Mouse (Mus musculus) forebrain, embryonic 13.5 days (tissue): Measurements from ENCODE around the gene Dok5. TPM values are rescaled to one million over a fixed set of nuclear protein-coding genes. Genes with fewer than 3 reads are reported as not detected.

Source experiments
- ATAC-seq: fragments of 200-750 bp; cut with Nextera tagmentation; 2 replicates; pipeline ENCODE4 v1.8.0; 2017
- H3K27ac ChIP-seq: fragments of 300-500 bp; sonication (generic); 2 replicates; pipeline ENCODE4 v1.5.1; 2015; ENCODE audit warnings: inconsistent platforms, mild to moderate bottlenecking, moderate library complexity
- H3K27me3 ChIP-seq: fragments of 300-500 bp; sonication (generic); 2 replicates; pipeline ENCODE4 v1.6.1; 2015; ENCODE audit warnings: mild to moderate bottlenecking, inconsistent platforms
- H3K36me3 ChIP-seq: fragments of 300-500 bp; sonication (generic); 2 replicates; pipeline ENCODE4 v1.6.1; 2015; ENCODE audit warnings: mild to moderate bottlenecking, inconsistent platforms; ENCODE audit not compliant: poor library complexity, severe bottlenecking
- H3K4me1 ChIP-seq: fragments of 300-500 bp; sonication (generic); 2 replicates; pipeline ENCODE4 v1.6.1; 2015; ENCODE audit warnings: inconsistent platforms
- H3K4me2 ChIP-seq: fragments of 300-500 bp; sonication (generic); 2 replicates; pipeline ENCODE4 v1.6.1; 2015; ENCODE audit warnings: inconsistent platforms, mild to moderate bottlenecking, moderate library complexity
- H3K4me3 ChIP-seq: fragments of 300-500 bp; sonication (generic); 2 replicates; pipeline ENCODE4 v1.5.1; 2015; ENCODE audit warnings: mild to moderate bottlenecking, inconsistent platforms
- H3K9ac ChIP-seq: fragments of 300-500 bp; sonication (generic); 2 replicates; pipeline ENCODE4 v1.6.1; 2015; ENCODE audit warnings: mild to moderate bottlenecking, inconsistent platforms
- H3K9me3 ChIP-seq: fragments of 300-500 bp; sonication (generic); replicated peaks from 2 replicates; pipeline ENCODE4 v1.6.1; 2016; ENCODE audit warnings: inconsistent platforms
- WGBS: fragments of 180-500 bp; shearing (Covaris S2); methylation state at CpG from one replicate; pipeline ENCODE4 v1.1.7; 2015; 5-methylcytosine and 5-hydroxymethylcytosine counted together
- polyA plus RNA-seq: library from polyadenylated mRNA; unstranded; fragments of >200 nt; fragmentation: Nextera tagmentation; extraction: Ambion mirVana; gene quantifications from 2 replicates; pipeline ENCODE4 v1.2.1, GENCODE M21; 2015

Dok5 gene
- polyA plus RNA-seq, 1 experiment from 2014 or later = 30.5 TPM

GRCm38 (mm10) chr2:170841441-170841965 is 109.9 kb downstream of the Dok5 start:
- Histone ChIP-seq H3K4me3 (no peak overlapping the region), H3K4me1 (peaks cover 50% of the 10 kb centered on the region), H3K36me3 (no peaks in the 10 kb centered on the region), H3K27ac (no peak overlapping the region), H3K9ac (no peak overlapping the region), H3K27me3 (0 out of 2 replicates have a peak, but pooled peaks cover 3% of the 10 kb centered on the region), H3K4me2 (no peak overlapping the region), H3K9me3 (no peaks in the 10 kb centered on the region)
- WGBS = 69% methylated on average over 13 of the region's 13 CpGs
- no peak for ATAC-seq

GRCm38 (mm10) chr2:170845511-170845910 is 113.9 kb downstream of the Dok5 start:
- H3K36me3 ChIP-seq = 0 out of 2 replicates have a peak, but pooled peaks cover 6% of the 10 kb centered on the region
- ATAC-seq = 0 out of 2 replicates have a peak, but pooled peaks have one; percentile 36
- no peak overlapping the region for H3K9ac ChIP-seq
- no peak overlapping the region for H3K4me2 ChIP-seq
- no peaks in the 10 kb centered on the region for H3K27me3 ChIP-seq
- H3K27ac ChIP-seq = peak overlapping the region; percentile 63; the same call in 1 of the 2 replicates
- 45% methylated on average over 10 of the region's 10 CpGs for WGBS
- H3K9me3 ChIP-seq = 0 out of 2 replicates have a peak, but pooled peaks cover 3% of the 10 kb centered on the region
- peaks cover 44% of the 10 kb centered on the region for H3K4me1 ChIP-seq
- H3K4me3 ChIP-seq = no peak overlapping the region

DNA sequence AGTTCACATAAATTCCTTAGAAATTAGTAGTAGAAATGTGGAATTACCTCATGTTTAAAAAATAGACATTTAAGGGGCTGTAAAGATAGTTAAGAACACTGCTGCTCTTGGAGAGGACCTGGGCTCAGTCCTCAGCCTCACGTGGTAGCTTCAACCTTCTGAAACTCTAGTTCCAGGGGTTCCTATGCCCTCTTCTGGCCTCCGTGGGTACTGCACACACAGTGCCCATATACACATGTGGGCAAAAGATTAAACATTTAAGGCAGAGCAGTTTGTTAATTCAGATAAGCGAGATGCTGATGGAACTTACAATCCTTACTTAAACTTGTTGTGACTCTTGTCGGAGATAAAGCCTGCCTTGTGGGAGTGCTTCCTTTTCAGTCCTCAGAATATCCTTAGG is 118.5 kb downstream of the Dok5 start:
- H3K27me3 ChIP-seq = no peaks in the 10 kb centered on the region
- H3K36me3 ChIP-seq = 0 out of 2 replicates have a peak, but pooled peaks cover 6% of the 10 kb centered on the region
- H3K9ac ChIP-seq = no peak overlapping the region
- ATAC-seq = no peak
- H3K9me3 ChIP-seq = 0 out of 2 replicates have a peak, but pooled peaks cover 3% of the 10 kb centered on the region
- WGBS = 94% methylated on average over 4 of the region's 4 CpGs
- H3K4me1 ChIP-seq = peaks cover 36% of the 10 kb centered on the region
- H3K27ac ChIP-seq = no peak overlapping the region
- no peak overlapping the region for H3K4me3 ChIP-seq
- no peak overlapping the region for H3K4me2 ChIP-seq

- WGBS = 92% methylated on average over 6 of the region's 6 CpGs
- Histone ChIP-seq H3K27ac (no peak overlapping the region), H3K4me2 (no peak overlapping the region), H3K4me3 (no peak overlapping the region), H3K4me1 (peaks cover 23% of the 10 kb centered on the region), H3K36me3 (0 out of 2 replicates have a peak, but pooled peaks cover 6% of the 10 kb centered on the region), H3K9me3 (0 out of 2 replicates have a peak, but pooled peaks cover 3% of the 10 kb centered on the region), H3K9ac (no peak overlapping the region), H3K27me3 (no peaks in the 10 kb centered on the region)
- ATAC-seq = no peak
These were observed 120.7 kb downstream of the Dok5 start for GRCm38 (mm10) chr2:170852337-170852736.

GRCm38 (mm10) chr2:170855210-170855609 is 123.6 kb downstream of the Dok5 start:
- Histone ChIP-seq H3K4me3 (no peak overlapping the region), H3K9ac (no peak overlapping the region), H3K9me3 (no peaks in the 10 kb centered on the region), H3K36me3 (0 out of 2 replicates have a peak, but pooled peaks cover 3% of the 10 kb centered on the region), H3K4me2 (no peak overlapping the region), H3K4me1 (peaks cover 14% of the 10 kb centered on the region), H3K27ac (peak overlapping the region; percentile 37; the same call in 1 of the 2 replicates), H3K27me3 (no peaks in the 10 kb centered on the region)
- WGBS = 31% methylated on average over 3 of the region's 3 CpGs
- 0 out of 2 replicates have a peak, but pooled peaks have one; percentile 57 for ATAC-seq

DNA sequence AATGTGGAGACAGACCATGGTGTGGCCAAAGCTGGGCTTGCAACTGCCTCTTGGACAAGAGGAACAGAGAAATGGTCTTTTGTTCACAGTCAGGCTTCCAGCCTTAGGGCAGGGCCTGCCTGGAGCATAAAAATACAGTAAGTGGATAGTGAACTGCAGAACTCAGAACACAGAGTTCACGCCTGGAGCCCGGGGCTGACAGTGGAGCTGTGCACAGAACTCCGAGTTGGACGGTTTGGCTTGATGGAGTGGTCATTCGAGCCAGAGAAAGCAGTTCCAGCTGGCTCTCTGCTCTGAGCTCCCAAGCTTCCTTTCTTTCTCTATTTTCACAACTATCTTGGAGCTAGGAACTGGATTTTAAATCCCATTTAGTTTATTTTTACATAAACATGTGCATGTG is 124.5 kb downstream of the Dok5 start:
- peaks cover 14% of the 10 kb centered on the region for H3K4me1 ChIP-seq
- no peak overlapping the region for H3K27ac ChIP-seq
- no peaks in the 10 kb centered on the region for H3K9me3 ChIP-seq
- no peaks in the 10 kb centered on the region for H3K36me3 ChIP-seq
- no peak overlapping the region for H3K4me3 ChIP-seq
- WGBS = 79% methylated on average over 5 of the region's 5 CpGs
- H3K9ac ChIP-seq = no peak overlapping the region
- H3K4me2 ChIP-seq = no peak overlapping the region
- H3K27me3 ChIP-seq = no peaks in the 10 kb centered on the region
- ATAC-seq = no peak

DNA sequence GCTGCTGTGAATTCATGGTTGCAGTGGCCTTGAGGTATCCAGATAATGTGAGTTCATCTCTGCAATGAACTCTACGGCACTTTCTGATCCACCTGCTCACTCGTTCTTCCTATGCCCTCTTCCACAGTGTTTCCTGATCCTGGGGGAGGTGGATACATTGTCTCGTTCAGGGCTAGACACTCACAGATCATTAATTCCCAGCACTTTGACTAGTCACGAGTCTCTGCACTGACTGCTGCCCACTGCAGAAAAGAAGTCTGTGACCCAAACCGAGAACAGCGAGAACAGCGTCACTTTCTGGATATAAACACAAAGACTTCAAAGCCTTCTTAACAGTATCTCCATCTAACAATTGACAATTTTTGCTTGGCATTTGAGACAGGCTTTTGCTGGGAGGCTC is 125.9 kb downstream of the Dok5 start:
- Histone ChIP-seq H3K9me3 (no peaks in the 10 kb centered on the region), H3K27ac (no peak overlapping the region), H3K4me1 (peaks cover 14% of the 10 kb centered on the region), H3K36me3 (no peaks in the 10 kb centered on the region), H3K4me3 (no peak overlapping the region), H3K4me2 (no peak overlapping the region), H3K9ac (no peak overlapping the region), H3K27me3 (no peaks in the 10 kb centered on the region)
- WGBS = 57% methylated on average over 7 of the region's 7 CpGs
- ATAC-seq = no peak

DNA sequence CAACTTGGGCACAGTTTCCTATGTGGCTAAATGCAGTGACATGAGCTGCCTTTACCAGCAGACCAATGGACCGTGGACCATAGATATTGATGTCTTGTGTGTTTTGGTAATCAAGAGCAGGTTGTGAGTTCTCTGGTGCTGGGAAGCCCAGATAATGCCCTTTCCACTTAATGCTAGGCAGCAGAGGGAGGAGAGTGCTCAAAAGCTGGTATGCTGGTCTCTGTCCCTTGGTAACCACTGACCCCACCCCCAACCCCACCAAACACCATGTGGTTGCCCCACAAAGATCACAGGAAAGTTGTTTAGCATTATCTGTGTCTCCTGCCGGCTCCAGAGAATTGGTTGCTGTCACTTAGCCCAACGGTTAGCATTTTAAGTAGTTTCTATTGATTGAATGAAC is 127.0 kb downstream of the Dok5 start:
- H3K4me3 ChIP-seq = no peak overlapping the region
- no peak overlapping the region for H3K4me2 ChIP-seq
- H3K9me3 ChIP-seq = no peaks in the 10 kb centered on the region
- no peak for ATAC-seq
- H3K27ac ChIP-seq = no peak overlapping the region
- no peak overlapping the region for H3K9ac ChIP-seq
- no peaks in the 10 kb centered on the region for H3K27me3 ChIP-seq
- 32% methylated on average over 3 of the region's 3 CpGs for WGBS
- H3K4me1 ChIP-seq = peaks cover 14% of the 10 kb centered on the region
- H3K36me3 ChIP-seq = no peaks in the 10 kb centered on the region

- Histone ChIP-seq H3K9ac (no peak overlapping the region), H3K9me3 (no peaks in the 10 kb centered on the region), H3K4me3 (no peak overlapping the region), H3K4me1 (peaks cover 6% of the 10 kb centered on the region; the same call in 1 of the 2 replicates), H3K36me3 (no peaks in the 10 kb centered on the region), H3K27me3 (no peaks in the 10 kb centered on the region), H3K4me2 (no peak overlapping the region), H3K27ac (no peak overlapping the region)
- 63% methylated on average over 4 of the region's 4 CpGs for WGBS
- no peak for ATAC-seq
These were observed 129.0 kb downstream of the Dok5 start for GRCm38 (mm10) chr2:170860576-170860975.

- no peak overlapping the region for H3K27ac ChIP-seq
These were observed 131.2 kb downstream of the Dok5 start for GRCm38 (mm10) chr2:170862799-170863198.

GRCm38 (mm10) chr2:170863201-170863600 is 131.6 kb downstream of the Dok5 start:
- 95% methylated on average over 10 of the region's 10 CpGs for WGBS
- H3K9me3 ChIP-seq = no peaks in the 10 kb centered on the region
- H3K27me3 ChIP-seq = no peaks in the 10 kb centered on the region
- H3K4me2 ChIP-seq = no peak overlapping the region
- no peaks in the 10 kb centered on the region for H3K4me1 ChIP-seq
- no peak overlapping the region for H3K9ac ChIP-seq
- no peak overlapping the region for H3K27ac ChIP-seq
- ATAC-seq = no peak
- no peaks in the 10 kb centered on the region for H3K36me3 ChIP-seq
- H3K4me3 ChIP-seq = no peak overlapping the region

More at GRCm38 (mm10) chr2:170862799-170863198, 131.2 kb downstream of the Dok5 start:
- Histone ChIP-seq H3K4me1 (no peaks in the 10 kb centered on the region), H3K9ac (no peak overlapping the region), H3K36me3 (no peaks in the 10 kb centered on the region), H3K27me3 (no peaks in the 10 kb centered on the region), H3K4me2 (no peak overlapping the region), H3K9me3 (no peaks in the 10 kb centered on the region), H3K4me3 (no peak overlapping the region)
- WGBS = 83% methylated on average over 9 of the region's 9 CpGs
- ATAC-seq = no peak

GRCm38 (mm10) chr2:170864043-170864442 is 132.4 kb downstream of the Dok5 start:
- H3K27ac ChIP-seq = no peak overlapping the region
- no peak overlapping the region for H3K4me2 ChIP-seq
- ATAC-seq = no peak
- no peak overlapping the region for H3K9ac ChIP-seq
- H3K4me3 ChIP-seq = no peak overlapping the region
- 87% methylated on average over 5 of the region's 5 CpGs for WGBS
- H3K27me3 ChIP-seq = no peaks in the 10 kb centered on the region
- H3K9me3 ChIP-seq = no peaks in the 10 kb centered on the region
- no peaks in the 10 kb centered on the region for H3K4me1 ChIP-seq
- H3K36me3 ChIP-seq = no peaks in the 10 kb centered on the region

- no peak overlapping the region for H3K4me2 ChIP-seq
- no peak overlapping the region for H3K9ac ChIP-seq
- H3K27me3 ChIP-seq = no peaks in the 10 kb centered on the region
- 85% methylated on average over 6 of the region's 6 CpGs for WGBS
- no peak for ATAC-seq
- H3K27ac ChIP-seq = no peak overlapping the region
- H3K36me3 ChIP-seq = no peaks in the 10 kb centered on the region
- no peaks in the 10 kb centered on the region for H3K9me3 ChIP-seq
- no peaks in the 10 kb centered on the region for H3K4me1 ChIP-seq
- H3K4me3 ChIP-seq = no peak overlapping the region
These were observed 133.2 kb downstream of the Dok5 start for GRCm38 (mm10) chr2:170864820-170865219.
